Mouse (Mus musculus) megakaryocyte, embryonic 14.5 days (primary cell): ENCODE data around the gene Sik3.

Experiments
- FLI1 ChIP-seq: IDR thresholded peaks from 2 replicates; pipeline ENCODE4 v1.6.1; 2012; ENCODE audit warnings: low read length, inconsistent platforms, mixed read lengths
- GATA1 ChIP-seq: IDR thresholded peaks from 3 replicates; pipeline ENCODE4 v1.6.1; 2012; ENCODE audit warnings: mixed read lengths, low read length, inconsistent platforms, borderline replicate concordance

GRCm38 (mm10) chr9:46206834-46207500, 194.3 kb downstream of the Sik3 start:
- TF ChIP-seq GATA1 (no peak), FLI1 (no peak)
